Mouse (Mus musculus) ovary, postnatal 14 days (tissue): Measurements from ENCODE around the gene Vps26c.

ENCODE experiments used
- DNase-seq: peaks from one replicate; pipeline ENCODE4 v3.0.0; 2022; ENCODE audit warnings: low spot score

The Vps26c gene

DNA sequence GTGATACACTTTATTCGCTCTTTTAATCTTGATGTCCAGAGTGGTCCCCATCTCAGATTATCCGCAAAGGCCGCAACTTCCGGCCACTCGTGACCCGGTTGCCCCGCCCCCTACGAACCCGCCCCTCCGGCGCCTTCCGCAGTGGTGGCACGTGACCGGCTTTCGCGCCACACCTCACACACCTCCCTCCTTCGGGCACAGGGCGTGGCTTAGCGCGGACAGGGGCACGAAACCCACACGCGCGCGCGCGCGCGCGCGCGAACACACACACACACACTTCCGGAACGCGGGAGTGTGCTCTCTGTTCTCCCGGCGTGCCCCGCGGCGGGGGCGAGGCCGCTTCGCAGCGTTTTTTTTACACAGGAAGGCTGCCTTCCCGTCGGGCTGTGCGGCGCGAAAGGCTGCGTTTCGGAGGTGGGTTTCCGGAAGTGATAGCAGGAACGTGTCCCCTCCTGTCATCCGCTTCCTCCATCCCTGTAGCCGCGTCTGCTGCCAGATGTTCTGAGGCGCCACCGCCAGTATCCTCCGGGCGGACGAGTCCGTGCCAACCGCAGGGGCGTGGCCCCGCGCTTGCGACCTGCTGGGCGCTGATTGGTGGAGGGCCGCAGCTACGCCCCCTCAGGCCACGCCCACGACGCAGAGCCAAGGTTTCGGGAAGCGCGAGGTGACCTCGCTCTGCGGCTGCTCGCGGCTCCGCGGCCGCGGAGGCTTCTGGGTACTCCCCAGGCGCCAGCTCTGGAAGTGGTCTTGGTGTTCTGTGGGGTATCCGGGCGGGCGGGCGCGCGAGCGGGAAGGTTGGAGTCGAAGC, at the start of gene Vps26c:
Gene Vps26c, minus strand, starts transcription at position 487 of the 808 bp plus-strand sequence.
- peak; percentile 94 for DNase-seq

DNA sequence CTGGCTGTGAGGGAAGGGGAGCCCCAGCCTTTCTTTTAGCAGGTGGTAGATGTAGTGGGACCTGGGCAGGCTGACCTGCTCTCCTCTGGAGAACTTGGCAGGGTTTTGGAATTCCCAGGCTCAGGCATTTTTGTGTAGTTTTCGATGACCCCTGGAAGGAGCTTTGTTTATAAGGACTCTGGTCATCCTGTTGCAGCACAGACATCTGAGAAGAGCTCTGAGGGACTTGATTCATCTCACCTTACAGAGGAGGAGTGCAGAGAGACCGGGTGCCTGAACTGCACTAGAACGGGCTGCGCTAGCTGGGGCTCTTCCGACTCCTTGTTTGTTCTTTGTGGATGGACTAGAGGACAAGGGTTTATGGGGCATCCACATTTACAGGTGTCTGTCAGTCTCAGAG, 49.1 kb upstream of the Vps26c start:
- no peak for DNase-seq

DNA sequence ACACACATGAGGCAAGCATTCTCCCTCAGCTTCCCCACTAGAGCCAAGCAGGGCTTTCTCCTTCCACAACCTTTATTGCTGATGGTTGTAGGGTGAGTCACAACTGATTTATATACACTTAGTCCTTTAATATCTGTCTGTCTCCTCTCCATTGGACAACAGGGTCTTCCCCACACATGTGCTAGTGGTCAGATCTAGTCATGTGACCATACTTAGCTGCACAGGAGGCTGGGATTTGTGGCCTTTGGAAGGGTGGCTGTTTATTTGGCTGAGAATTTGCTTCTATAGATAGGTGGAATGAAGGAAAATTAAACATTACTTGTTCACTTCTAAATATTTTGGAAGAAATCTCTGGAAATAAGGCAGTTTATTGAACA, 48.1 kb upstream of the Vps26c start:
- no peak for DNase-seq

DNA sequence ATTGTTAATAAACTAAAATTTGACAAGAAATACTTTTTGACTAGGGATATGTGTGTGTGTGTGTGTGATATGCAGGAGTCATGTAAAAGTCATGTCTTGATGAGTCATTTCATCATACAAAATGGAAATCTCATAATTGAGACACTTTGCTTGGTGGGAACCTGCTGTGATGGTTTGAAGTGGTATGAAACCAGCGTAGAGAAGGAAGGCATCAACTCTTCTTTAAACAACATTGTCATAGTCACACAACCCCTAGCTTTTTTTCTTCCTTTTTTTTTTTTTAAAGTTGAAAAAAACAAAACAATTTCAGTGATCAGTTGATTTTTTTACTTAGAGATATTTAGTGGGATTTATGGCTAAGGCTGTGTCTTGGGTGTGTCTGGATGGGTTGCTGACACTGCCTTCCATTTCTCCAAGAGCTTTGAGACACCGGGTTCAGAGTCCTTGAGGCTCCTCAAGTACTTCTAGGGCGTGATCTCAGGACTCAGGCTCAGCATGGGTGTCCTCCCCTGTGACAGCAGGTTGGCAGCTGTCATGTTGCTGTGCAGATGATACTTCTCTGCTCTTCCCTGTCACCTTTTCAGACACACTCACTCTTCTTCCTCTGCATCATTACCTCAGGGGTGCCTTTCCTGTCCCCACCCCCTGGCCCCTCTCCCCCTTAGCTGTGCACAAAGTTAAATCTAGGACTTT, 47.5 kb upstream of the Vps26c start:
- no peak for DNase-seq

DNA sequence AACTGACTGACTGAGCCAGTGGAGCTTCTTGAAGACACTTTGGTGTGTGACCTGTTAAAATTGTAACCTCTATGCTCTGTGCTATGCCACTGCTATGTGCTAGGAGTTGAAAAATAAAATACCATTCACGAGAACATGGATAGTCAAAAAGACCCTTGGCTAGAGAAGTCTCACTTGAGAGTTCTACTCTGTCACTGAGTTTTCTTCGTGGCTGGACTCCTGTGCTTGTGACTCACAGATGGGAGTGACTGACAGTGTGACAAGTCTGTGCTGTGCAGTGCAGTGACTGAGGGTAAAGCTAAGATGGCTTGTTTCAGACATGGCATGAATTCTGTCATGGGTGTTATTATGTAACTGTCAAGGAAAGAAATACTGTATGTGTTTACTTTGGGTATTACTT, 45.8 kb upstream of the Vps26c start:
- DNase-seq: no peak

DNA sequence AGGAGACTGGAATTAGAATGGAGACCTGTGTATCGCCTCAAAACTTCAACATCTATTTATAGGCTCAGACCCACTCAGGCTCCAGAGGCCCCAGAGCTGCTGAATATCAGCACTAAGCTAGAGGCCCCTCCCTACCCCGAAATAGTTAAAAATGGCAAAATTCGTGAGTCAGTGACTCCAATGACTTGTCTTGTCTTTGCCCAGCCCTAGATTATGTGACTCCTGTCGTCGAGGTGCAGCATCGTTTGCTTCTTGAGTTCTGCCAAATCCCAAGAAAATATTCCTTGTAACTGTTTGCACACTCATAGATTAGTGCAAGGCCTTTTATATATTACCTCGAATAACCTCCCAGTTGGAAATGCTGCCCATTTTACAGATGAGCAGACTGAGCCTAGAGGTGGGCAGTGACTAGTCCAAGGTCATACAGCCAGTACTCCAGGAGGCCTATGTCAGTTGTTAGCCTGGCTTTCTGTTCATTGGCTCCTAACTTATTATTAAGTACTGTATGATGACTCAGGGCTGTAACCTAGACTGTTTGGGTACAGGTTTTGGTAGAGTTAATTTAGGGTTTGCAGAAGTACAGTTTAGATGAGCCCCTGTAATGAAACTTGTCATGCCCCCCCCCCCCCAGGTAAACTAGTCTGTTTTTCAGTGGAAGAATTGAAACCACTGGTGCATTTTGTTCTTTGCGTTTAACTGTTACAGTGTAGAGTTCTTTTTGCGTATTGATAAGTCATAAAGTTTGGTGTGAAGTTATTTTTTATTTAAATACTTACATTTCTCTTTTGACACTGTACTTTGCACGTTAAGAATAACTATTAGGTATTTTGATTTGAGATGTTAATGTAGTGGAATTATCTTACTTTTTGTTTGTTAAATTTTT, 44.7 kb upstream of the Vps26c start:
- DNase-seq: no peak

DNA sequence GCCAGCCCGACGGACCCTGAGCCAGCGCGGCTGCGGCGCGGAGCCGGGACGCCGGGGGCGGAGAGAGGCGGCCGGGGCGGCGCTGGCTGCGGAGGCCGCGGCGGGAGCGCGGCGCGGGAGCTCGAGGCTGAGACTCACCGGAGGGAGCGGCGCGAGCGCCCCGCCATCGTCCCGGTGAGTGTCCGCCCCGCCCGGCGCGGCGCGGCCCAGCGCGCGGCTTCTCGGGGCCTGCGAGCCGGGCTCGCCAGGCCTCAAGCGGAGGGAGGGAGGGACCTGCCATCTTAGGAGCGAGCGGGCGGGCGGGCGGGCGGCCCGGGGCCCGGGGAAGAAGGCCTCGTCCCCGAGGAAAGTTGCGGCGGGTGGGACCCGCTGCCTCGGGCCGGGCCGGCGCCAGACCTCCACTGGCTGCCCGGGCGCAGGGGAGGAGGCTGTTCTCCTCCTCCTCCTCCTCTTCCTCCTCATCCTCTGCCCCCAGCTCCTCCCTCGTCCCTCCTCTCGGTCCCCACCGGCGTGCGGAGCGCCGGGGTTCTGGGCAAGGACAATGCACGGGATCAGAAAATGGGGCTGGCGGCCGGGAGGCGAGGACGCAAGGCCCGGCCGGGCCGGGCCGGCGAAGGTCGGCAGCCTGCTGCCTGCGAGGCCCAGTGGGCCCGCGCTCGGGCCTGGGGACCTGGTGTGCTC, 43.9 kb upstream of the Vps26c start:
- peak; percentile 44 for DNase-seq

DNA sequence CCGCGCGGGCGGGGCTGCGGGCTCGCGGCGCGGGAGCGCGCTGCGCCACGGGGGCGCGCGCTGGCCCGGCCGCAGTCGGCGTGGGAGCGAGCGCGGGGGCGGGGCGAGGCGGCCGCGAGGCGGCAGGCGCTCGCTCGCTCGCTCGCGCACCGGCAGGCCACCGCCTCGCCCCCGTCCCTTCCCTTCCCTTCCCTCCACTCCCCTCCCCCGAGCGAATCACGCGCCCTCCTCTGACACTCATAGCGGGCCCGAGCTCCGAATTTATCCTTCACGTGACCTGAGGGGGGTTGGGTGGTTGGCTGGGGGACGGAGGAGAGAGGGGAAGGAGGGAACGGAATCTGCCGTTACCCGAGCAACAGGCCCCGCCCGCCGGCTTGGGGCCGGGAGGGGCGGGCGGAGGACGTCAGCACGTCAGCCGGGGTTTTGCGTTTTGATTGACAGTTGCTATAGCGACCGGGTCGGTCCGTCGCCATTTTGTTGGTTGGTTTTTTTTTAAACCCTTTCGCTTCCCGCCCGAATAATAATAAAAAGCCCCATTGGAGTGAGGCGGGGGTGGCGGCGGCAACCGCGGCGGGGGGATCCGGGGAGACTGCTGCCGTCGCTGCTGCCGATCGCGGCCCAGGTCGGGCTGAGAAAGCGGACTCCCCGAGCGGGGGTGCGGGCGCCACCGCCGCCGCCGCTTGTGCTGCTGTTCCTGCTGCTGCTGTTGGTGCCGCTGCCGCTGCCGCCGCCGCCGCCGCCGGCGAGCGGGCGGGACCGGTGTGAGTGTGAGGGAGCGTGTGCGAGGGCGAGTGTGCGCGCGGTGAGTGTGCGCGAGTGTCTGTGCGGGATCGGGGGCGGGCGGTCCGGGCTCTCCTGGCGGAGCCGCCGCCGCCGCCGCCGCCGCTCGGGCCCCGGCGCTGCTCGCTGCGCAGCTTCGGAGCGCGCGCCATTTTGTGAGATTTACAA, 42.9 kb upstream of the Vps26c start, which contains the start of gene Dyrk1a:
Gene Dyrk1a, plus strand, starts transcription at position 782 of the 948 bp plus-strand sequence.
- DNase-seq: peak; percentile 97

DNA sequence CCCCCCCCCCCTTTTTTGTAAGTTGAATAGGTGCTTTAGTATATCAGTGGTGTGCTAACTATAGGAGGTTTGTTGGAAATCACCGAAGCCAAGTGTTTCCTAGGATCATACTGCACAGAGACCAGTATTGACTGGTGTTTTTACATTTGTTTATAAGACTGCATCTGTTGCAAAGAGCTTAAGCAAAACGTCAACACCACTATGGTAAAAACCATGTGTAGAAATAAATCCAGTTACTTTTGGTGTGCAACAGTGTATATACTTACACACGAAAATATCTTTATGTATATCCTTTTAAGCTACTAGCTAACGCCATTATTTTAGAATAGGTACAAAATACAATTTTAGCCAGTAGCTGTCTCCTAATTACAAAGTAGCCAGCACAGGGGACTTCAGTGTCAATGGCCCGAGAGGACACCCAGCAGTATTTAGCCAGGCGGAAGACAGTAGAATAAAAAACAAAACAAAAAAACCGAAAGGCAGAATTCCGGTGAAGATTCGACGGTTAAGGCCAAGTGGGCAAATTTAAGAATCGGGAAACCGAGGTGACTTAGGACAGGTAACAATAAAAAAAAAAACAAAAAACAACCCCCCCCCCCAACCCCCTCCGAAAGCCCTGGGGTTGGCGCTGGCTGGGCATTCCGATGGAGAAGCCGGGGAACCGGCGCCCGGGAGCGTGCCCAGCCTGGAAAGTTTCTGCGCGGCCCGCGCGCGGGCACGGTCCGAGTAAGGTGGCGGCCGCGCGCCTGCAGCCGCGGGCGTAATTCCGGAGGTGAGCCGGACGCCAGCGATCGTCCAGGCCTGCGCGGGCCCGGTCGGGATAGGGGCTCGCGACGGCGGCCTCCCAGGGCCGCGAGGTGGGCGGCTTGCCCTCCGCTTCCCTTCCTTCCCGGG, 42.0 kb upstream of the Vps26c start:
- DNase-seq: no peak

DNA sequence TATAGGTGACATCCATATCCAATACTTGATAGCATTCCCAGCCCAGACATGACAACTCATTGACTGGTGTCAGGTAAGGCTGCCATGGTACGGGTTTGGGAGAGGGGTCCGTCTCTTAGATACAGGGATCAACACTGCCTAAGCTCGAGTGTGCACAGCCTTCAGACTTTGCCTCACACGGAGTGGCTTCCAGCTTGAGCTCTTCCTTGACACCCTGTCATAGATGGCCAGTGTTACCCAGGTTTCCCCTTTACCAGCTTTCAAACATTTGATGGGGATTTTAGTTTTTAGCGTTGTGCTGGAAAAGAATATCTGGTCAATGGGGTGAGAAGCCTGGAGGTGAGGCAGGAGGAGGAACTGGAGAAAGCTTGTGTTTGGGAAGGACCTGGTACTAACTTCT, 41.1 kb upstream of the Vps26c start:
- DNase-seq: no peak

DNA sequence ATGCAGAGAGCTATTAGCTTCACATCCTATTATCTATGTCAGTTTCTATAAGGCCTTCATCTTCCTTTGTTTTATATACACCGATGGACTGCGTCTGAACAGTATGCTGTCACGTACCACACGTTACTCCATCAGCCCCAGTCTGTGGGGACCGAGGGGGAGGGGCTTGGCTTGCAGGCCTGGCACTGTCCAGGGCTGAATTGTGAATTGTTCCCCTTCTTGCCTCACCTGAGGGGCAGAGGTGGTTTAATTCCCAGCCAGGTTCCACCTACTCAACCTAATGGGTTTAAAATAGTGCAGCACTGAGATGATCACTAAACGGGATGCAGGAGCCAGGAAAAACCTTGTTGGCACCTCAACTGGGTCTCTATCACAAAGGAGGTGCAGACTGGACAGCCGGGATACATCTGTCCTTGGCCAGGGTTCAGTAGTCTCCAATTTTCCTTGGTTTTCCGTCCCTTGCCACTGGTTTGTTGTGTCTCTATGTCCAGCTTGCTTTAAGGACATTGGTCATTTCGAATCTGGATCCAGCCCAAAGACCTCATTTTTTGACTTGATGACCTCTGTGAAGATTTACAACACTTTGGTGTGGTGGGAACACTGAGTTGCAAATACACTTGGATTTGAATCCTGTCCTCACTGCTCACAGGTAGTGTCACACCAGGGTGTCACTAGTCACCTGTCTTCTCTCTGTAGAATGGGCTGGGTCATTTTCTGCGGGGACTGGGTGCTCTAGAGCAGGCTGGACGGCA, 40.4 kb upstream of the Vps26c start:
- DNase-seq: no peak

DNA sequence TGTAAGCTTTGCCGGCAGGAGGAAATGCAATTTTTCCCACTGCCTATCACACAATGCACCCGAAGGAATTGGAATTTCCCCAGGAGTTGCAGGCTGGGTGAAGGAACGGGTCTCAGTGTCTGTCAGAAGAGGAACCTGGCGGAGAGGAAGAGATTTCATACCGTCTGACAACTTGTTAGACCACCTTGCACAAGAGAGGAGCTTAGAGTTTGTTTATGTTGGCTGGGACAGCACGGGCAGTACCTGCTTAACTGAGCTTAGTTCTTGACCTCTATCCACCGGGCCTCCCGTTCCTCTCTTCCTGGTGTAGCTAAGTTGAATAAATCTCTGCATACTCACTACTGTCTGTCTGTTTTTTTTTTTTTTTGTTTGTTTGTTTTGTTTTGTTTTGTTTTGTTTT, 39.5 kb upstream of the Vps26c start:
- no peak for DNase-seq

DNA sequence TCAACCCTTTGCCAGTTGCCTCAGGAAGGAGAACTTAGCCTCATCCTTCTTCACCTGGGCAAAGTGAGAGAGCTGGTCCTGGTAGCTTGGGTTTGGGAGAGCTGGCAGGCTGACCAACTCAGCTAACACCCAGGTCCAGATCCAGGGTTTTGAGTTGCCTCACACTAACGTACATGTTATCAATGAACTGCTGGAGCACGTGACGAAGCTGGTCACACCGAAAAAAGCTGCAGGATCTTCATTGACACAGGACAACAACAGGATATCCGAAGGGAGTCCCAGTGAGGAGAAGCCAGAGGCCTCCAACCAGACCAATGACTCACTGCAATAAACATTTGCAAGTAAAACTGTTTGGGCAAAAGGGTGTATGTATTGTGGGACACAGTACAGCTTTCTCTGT, 34.0 kb upstream of the Vps26c start:
- no peak for DNase-seq

DNA sequence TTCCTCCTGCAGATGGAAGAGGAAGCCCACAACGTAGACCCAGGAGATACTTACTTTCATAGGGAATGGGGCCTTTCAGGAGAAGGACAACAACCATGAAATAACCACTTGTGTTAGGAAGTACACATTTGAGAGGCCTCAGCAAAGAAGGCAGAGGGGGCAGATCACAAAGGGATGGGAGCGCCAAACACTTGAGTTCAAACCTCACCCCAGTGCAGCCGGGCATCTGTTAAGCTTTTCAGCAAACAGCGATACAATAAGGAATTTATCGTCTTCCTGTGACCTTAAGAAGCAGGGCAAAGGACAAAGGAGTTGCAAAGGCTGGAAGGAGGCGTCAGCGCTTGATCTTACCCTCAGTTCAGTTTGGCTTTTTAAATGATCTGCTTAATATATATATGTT, 33.2 kb upstream of the Vps26c start:
- no peak for DNase-seq

DNA sequence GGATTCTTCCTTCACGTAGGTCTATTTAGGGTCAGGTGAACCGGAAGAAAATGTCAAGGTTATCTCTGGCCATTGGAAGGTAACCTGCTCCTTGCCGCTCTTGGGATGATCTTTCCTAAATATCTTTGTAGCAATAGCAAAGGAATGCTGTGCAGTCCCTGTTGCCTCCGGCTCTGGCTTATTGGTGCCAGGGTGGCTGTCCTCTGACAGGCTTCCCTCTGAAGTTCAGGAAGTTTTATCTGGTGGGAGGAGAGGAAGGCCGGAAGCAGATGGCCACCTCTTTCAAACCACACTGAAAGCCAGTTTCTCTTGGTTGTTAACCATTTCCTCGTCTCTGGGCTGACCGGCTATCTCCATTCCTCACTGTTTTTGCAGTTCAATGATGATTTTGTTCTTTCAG, 32.7 kb upstream of the Vps26c start:
- no peak for DNase-seq

DNA sequence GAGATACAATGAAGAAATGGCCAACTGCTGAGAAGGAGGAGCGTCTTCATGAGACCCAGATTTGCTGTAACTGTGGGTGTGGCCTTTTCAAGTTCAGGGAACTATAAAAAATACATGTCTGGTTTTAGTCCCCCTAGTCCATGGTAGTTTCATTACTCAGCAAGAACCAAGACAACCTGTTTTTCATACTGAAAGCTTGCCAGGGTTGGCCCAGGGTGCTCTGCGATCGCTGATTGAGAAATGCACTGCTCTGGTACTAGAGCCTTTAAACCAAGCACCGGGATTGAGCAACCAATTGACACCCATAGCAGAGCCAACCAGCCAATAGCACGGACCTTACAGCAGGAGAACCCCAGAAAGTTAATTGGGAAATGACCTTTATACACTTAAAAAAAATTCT, 29.6 kb upstream of the Vps26c start:
- DNase-seq: no peak

DNA sequence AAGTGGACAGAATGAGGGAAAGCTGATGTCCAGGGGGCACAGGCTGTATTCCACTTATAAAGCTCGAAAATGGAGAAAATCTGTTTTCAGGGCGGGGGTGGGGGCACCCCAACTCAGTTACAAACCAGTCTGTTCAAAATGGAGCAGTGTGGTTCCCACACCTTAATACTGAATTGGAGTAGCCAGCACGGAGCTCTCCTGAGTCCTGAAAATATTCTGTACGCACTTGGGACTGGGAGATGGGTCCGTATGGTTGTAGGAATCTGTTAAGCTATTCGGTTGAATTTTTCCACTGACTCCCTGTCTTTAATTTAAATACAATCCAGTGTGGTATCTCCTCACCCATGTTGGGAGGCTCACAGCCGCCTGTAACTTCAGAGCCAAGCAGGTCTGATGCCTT, 28.7 kb upstream of the Vps26c start:
- DNase-seq: no peak

DNA sequence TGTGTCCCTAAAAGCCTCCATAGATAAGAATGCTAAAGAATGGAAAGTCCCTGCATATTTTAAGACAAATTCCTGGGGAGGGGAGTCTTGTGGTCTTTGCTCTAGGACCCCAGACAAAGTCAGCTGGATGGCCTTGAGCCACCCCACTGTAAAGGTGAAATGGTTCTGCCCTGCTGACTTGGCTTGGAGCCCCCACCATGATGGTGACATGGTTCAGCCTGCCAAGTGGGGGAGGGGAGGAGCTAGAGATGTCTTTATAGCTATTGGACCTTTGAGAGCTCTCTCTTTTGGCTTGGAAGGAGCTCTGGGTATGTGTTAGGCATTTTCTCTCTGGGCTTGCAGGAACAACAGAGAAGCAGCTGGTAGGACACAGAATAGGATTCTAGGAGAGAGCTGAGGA, 25.3 kb upstream of the Vps26c start:
- DNase-seq: no peak

DNA sequence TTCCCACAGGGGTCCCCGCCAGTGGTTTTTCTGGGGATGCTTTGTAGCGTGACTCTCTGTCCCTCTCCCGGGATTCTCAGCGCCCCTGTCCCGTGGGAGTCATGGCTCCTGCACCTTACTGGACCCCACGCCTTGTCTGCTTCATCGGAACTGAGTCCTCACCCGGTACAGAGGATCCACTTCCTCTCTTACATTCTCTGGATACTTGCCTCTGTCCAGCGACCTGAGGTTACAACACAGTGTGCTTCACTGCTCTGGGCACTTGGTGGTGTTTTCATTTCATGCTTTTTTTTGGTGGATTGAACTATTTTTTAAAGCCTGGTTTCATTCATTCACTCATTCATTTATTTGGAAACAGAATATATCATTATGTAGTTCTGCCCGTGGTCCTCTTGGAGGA, 23.2 kb upstream of the Vps26c start:
- no peak for DNase-seq
